Mouse (Mus musculus) heart, postnatal 10 days (tissue): ENCODE data around the gene Serinc5. TPM values are rescaled to one million over a fixed set of nuclear protein-coding genes. Genes with fewer than 3 reads are reported as not detected.

Source experiments
- DNase-seq, 2 experiments: peaks; one replicate each; pipeline ENCODE4 v3.0.0; 2021
- intact Hi-C: fragments of 180-260 bp; cut with DNase I; formaldehyde crosslinking; loops from one replicate; pipeline ENCODE4 v1.15.1; 2025
- total RNA-seq, 2 experiments: library from RNA; stranded (reverse); gene quantifications; 2 replicates each; pipeline ENCODE4 v1.2.3; 2021

Gene Serinc5
- total RNA-seq, 2 experiments from 2014 or later: 30.7 to 36.8 TPM

GRCm38 (mm10) chr13:92611917-92612316 lies 1.0 kb downstream of the Serinc5 start:
- intact Hi-C loops: no loop called here
- no peak for DNase-seq

- no peak for DNase-seq
- intact Hi-C loops: no loop called here
These were observed 2.2 kb downstream of the Serinc5 start for GRCm38 (mm10) chr13:92613094-92613493.

- no peak for DNase-seq
- intact Hi-C loops: no loop called here
These were observed 4.3 kb downstream of the Serinc5 start for GRCm38 (mm10) chr13:92615201-92615600.

- no peak for DNase-seq
- intact Hi-C loops: no loop called here
These were observed 5.6 kb downstream of the Serinc5 start for GRCm38 (mm10) chr13:92616459-92616858.

DNA sequence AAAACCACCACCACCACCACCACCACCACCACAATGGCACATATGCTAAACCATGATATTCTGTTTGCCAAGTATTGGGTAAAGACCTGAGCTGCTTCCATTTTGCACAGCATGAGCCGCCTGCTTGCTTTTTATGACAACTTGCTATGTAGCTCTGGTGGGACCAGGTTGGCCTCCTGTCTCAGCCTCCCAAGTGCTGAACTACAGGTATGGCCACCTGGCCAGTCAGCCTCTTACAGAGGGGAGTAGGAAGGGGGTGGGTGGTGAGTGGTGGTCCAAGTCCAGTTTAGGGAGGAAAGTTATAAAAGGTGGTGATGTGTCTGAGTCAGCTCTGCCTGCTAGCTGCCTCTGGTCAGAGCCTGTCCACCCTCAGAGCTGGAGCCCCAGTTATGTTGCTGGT lies 15.3 kb downstream of the Serinc5 start:
- DNase-seq: no peak
- intact Hi-C loops: no loop called here

- intact Hi-C loops: no loop called here
- DNase-seq: no peak
These were observed 15.8 kb downstream of the Serinc5 start for GRCm38 (mm10) chr13:92626725-92627124.

GRCm38 (mm10) chr13:92629509-92629908 lies 18.6 kb downstream of the Serinc5 start:
- intact Hi-C loops: no loop called here
- DNase-seq: no peak

DNA sequence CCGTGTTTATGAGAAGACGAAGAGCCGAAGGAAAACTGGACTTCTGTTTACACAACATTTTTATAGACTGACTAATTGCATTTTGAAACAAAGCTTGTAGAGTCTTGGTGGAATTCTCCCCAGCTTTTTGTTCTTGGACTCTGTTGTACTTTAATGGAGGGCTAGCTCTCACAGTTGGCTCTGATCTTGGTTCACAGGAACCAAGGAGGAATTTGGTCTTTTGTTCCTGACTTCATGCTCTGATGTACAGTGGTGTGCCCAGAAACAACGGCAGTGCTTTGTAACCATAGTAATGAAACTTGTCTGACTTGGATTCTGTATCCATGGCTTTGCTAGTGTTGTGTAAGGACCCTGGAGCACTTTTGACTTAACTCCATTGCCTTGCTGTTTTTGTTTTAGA lies 20.6 kb downstream of the Serinc5 start:
- intact Hi-C loops: no loop called here
- DNase-seq: no peak

GRCm38 (mm10) chr13:92632550-92632949 lies 21.7 kb downstream of the Serinc5 start:
- no peak for DNase-seq
- intact Hi-C loops: no loop called here

DNA sequence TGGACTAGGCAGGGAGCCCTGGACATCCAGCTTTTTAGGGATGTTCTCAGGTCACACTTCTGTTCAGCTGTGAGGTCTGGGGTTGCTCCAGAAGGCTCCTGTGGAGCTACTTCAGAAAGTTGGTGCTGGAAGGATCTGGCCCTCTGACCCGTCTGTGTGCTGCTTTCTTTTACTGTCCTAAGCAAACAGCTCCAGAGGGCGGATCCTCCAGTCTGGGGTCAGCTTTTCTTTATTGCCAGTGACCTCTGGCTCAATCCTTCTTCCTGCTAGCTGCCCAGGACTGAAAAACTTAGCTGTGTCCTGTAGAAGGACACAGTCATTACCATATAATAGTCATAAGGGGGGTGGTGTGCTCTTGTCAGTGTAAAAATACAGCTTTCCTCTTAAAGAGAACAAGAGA lies 24.1 kb downstream of the Serinc5 start:
- DNase-seq: no peak
- intact Hi-C loops: no loop called here

- intact Hi-C loops: no loop called here
- DNase-seq: no peak
These were observed 25.5 kb downstream of the Serinc5 start for GRCm38 (mm10) chr13:92636226-92636909.

DNA sequence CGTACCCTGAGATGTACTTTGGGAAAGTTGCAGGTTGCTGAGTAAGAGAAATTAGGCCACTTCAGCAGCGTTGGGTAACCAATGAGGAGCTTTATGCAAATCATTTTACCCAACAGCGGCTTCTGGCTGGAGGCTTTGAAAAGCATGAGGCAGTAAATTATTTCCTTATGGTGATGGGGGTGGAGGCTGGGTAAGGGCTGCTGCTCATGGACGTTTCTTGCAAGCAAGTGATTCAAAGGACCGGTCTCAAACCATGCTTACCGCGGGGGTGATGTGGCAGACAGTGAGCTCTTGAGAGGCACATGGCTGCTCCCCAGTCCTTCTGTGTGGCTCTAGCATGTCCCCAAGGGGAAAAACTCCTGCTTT lies 26.0 kb downstream of the Serinc5 start:
- peak; percentile 61 to 69 for DNase-seq
- intact Hi-C loops: no loop called here

DNA sequence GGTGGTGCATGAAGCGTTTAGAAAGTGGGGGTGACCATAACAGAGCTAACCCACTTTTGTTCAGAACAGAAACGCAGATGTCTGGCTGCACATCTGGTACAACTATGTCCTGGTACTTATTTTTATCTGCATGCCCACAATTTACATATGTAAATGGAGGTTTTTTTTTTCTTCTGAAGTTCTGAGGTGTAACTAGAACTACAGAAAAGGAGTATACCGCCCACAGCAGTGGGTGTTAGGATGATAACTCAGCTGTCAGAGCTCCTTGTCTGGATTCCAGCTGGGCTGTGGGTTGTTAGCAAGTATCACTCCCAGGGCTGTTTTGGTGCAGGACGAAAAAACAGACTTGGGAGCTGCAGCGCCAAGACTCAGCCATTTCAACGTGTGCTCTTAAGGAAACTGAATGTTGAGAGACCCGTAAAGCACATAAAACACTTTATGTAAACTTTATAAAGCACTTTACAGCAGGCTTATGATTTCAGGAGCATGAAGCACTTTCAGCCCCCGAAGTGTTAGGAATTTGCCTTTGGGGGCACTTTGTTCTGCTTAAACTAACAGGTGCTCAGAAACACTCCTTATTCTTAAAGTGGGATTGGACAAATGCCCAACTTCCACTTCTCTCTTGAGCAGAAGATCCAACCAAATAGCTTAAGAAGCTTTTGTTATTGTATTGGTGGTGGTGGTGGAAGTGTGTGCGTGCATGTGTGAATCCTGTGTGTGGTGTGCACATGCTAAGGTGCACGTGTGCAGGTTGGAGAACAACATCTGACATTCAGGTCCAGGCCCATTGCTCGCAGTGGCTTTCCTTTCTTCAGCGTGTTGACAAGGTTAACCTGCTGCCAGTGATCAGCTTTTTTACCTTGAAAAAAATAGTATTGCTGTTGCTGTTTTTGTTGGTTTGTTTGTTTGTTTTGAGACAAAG lies 28.5 kb downstream of the Serinc5 start:
- intact Hi-C loops: no loop called here
- DNase-seq: no peak

DNA sequence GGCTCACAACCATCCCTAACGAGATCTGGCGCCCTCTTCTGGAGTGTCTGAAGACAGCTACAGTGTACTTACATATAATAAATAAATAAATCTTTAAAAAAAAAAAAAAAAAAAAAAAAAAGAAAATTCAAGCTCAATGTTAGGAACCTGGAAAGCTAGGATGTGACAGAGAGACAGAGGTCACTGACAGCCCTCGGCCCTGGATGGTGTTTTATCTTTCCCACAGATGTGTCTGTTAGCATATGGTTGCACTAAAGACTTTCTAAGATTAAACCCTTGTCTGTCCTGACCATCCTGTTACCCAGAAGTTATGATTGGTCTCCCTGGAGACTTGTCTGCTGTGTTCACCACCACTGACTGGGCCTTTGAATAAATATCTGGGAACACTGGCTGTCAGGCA lies 33.3 kb downstream of the Serinc5 start:
- intact Hi-C loops: no loop called here
- no peak for DNase-seq

DNA sequence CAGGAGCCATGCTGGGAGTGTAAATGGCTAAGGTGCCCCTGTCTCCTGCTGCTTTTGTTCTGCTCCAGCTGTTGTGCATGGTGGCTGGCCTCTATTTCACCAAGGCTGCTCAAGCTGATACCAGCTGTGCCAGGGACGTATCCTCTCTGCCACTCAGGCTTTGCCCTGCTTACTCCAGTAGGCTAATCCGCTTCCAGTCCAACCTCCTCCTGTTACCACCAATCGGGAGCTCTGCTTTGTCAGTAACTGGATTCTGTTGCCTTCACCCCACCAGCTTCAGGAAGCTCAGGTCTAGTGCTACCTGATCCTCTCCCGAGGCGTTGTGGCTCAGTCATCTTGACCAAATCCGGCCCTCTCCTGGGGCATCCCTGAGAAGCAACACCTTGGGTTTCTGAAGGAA lies 33.9 kb downstream of the Serinc5 start:
- DNase-seq: no peak
- intact Hi-C loops: no loop called here

DNA sequence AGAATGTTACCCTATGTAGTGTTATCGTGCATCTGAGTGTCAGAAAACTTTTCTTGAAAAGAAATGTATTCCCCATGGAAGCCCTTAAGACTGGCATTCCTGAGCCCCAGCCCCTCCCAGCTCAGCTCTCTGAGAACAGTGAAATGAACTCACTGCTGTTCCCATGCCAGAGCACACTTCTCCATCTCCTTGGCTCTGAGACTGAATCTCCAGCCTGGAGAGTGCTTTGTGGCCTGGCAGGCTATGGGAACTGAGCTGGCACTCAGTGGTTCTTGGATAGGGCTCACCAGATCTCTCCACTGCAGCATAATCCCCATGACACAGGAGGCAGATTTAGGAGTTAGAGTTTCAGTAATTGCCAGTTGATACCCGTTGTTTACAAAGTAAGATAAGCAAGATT lies 36.8 kb downstream of the Serinc5 start:
- DNase-seq: peak in 1 of 2 experiments; percentile 39
- intact Hi-C loops: no loop called here

DNA sequence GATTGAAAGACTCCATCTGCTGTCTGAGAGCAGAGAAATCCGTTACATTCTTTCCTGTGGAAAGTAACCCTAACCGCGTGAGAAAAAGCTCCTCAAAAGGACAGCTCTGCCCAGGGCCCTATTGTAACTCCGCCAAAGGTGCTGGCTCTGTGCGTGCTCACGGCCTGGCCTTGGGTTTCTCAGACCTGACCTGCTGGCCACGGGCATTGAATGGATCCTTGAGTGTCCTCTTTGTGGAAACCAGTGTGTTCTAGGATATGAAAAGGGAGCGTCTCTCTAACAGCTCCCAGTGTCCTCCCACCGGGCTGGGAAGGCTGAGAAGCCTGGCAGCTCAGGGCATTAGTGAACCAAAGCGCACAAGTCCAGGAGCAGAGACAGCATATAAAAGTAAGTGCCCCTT lies 38.2 kb downstream of the Serinc5 start:
- intact Hi-C loops: no loop called here
- no peak for DNase-seq

DNA sequence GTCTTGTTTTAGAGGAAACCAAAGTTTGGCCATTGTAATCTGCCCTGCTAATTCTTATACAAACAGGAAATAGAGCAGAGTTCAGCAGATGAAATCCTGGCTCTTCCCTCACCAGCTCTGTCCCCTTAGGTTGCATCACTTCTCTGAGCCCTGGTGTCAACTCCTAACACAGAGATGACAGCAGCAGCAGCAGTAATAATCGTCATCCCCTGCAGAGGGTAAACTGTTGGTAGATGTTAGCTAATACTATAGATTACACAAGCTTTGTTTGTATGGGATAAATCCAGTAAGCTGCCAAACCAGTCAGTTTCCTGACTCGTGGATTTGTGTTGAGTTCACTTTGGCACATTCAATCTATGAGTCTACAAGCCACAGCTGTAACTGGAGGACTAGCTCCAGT lies 40.1 kb downstream of the Serinc5 start:
- intact Hi-C loops: no loop called here
- DNase-seq: no peak

- intact Hi-C loops: no loop called here
These were observed 41.6 kb downstream of the Serinc5 start for GRCm38 (mm10) chr13:92652498-92652897.

DNA sequence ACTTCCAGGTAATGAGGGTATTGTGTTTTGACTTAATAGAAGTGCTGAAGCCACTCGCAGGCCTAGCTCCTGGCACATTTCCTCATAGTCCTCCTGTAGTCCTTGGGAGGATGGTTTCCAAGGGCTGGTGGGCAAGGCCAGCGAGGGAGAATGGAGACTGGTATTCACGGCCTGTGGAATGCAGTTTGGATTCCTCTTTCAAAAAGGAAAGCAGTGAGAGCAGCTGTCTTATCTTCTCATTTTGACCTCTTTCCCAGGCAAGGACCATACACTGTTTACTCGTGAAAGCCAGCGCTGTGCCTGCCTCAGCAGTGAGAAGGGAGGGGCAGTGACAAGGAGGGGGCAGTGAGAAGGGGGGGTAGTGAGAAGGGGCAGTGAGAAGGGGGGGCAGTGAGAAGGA lies 42.4 kb downstream of the Serinc5 start:
- peak; percentile 35 to 57 for DNase-seq
- intact Hi-C loops: no loop called here

More at GRCm38 (mm10) chr13:92652498-92652897, 41.6 kb downstream of the Serinc5 start:
- DNase-seq: no peak

DNA sequence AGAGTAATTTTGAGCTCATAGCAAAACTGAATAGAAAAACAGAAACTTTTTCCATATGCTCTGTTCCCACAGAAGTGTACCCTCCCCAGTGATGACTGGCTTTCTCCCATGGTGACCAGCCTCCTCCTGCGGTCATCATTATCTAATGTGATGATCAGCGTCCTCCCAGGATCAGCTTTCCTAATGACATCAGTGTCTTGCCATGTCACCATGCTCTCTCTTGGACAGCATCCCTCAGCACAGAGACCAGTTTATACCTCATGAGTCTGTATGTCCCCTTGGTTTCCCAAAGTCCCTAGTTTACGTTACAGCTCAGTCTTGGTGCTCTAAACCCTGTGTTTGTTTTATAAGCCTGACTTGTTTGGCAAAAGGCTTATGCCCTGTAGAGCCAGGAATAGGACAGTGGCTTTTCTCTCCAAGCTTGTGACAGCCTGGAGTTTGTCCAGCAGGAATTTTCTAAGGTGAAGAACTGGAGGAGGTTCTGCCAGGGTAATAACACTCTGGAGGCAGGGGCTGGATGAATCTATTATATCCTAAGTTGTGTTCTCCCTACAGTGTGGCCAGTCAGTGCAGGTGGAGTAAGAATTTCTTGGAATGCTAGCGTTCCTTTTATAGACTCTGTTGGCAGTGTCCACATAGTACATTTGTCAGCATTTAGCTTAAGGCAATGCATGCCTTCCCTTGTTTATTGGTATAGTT lies 46.1 kb downstream of the Serinc5 start:
- peak; percentile 52 to 60 for DNase-seq
- intact Hi-C loops: no loop called here
